Mouse (Mus musculus): ENCODE data around the gene Gabra2. TPM values are rescaled to one million over a fixed set of nuclear protein-coding genes. Genes with fewer than 3 reads are reported as not detected.

Gene Gabra2
- polyA plus RNA-seq (2014; fragmentation: Nextera tagmentation; extraction: Ambion mirVana): 37.9 and 38.3 TPM in 2 replicates

DNA sequence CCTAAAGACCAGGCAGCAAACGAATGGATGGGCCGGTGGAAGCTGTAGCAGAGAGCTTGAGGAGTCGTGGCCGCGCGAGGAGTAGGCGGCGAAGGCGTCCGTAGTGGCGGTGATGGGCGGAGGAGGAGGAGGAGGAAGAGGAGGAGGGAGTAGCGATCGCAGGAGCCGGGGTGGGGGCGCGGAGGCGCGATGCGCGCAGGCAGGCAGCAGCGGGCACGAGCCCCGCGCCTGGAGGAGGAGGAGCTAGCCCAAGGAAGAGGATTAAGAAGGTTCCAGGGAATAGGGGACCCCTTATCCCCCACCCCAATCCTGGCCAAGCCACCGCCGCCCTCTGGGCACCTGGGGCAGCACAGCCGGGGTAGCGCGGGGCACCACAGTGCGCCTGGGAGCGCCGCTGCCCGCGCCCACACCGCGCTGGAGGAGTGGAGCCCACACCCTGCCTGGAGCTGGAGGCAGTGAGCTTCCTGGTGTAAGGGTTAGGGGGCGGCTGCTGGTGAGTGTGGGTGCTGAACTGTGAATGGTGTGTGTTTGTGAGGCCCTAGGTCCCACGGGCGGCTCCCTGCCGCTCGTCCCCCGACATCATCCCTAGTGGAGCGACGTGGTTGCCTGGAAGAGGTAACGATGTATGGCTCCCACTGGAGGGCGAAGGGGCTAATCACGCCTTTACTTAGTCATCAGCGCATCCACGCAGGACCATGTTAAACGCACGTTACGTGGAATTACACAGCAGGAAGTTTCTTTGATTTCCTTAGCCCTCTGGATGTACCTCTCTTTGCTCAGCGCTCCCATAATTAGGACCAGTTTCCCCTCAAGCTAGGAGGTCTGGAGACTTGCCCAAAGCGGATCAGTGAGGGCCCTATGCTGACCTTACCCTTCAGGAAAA is at the start of gene Gabra2:
Gabra2 (minus strand) TSS at position 125 of the 883 bp plus-strand sequence.
- Histone ChIP-seq H3K36me3 (ENCODE audit: control insufficient read depth, insufficient read depth, low read length) (no peaks in the 10 kb centered on the region), H3K4me1 (ENCODE audit: control insufficient read depth, insufficient read depth, low read length) (peaks cover 12% of the 10 kb centered on the region; the same call in 1 of the 2 replicates), H3K4me3 (replicated peaks; ENCODE audit: low read depth, low read length) (peak within 1 kb of the TSS; percentile 79), H3K4me2 (ENCODE audit: low read length) (peak within 1 kb of the TSS; percentile 85), H3K9me3 (ENCODE audit: control insufficient read depth, low read length) (no peaks in the 10 kb centered on the region), H3K9ac (replicated peaks; ENCODE audit: low read length) (peak within 1 kb of the TSS; percentile 87), H3K27me3 (ENCODE audit: control insufficient read depth, insufficient read depth, low read length) (no peaks in the 10 kb centered on the region), H3K27ac (replicated peaks; ENCODE audit: low read depth, low read length) (peak within 1 kb of the TSS; percentile 94)
- peak; percentile 87 for ATAC-seq (ENCODE audit: low FRiP score, low TSS enrichment)
- DNase-seq: peak; percentile 85
- under 1% methylated on average over 45 of the region's 55 CpGs for WGBS

DNA sequence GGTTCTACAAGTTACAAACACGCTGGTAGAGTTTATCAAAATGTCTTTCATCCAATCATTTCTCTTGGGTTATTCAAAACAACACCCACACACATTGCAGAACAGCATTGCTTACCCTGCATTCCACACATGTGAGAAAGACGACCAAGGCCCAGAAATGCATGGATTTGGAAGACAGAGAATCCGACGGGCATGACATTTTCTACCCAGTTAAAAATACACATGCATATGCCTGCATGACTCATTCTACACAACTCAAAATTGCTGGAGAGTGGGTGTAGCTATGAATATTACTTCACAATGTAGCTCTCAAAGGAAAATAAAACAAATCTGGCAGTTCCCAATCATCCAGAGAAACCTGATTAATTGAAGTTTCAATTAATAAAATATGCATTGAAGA is 41.0 kb upstream of the Gabra2 start:
- 84% methylated on average over 4 of the region's 4 CpGs for WGBS
- ATAC-seq (ENCODE audit: low FRiP score, low TSS enrichment): no peak
- DNase-seq: no peak

DNA sequence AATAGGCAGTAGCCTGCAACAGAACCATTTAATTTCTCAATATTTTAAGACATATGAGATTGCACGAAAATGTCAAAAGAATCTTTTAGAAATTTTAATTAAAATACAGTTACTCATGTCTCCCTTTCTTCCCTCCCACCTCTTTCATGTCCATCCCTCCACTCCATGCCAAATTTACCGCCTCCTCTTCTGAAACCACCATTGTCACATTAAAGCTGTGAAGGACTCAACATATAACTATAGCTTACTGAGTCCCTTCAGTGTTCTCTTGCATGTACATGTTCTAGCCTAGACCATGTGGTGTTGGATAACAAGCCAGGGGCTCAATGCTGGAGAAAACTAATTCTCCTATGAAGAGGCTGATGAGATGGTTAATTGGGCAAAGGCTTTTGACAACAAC is 40.2 kb upstream of the Gabra2 start:
- no peak for ATAC-seq (ENCODE audit: low FRiP score, low TSS enrichment)
- Histone ChIP-seq H3K36me3 (ENCODE audit: control insufficient read depth, insufficient read depth, low read length) (no peaks in the 10 kb centered on the region), H3K9ac (replicated peaks; ENCODE audit: low read length) (no peak overlapping the region), H3K4me1 (ENCODE audit: control insufficient read depth, insufficient read depth, low read length) (no peaks in the 10 kb centered on the region), H3K27me3 (ENCODE audit: control insufficient read depth, insufficient read depth, low read length) (no peaks in the 10 kb centered on the region), H3K4me3 (replicated peaks; ENCODE audit: low read depth, low read length) (no peak overlapping the region), H3K9me3 (ENCODE audit: control insufficient read depth, low read length) (no peaks in the 10 kb centered on the region), H3K27ac (replicated peaks; ENCODE audit: low read depth, low read length) (no peak overlapping the region), H3K4me2 (ENCODE audit: low read length) (no peak overlapping the region)
- 86% methylated on average over 2 of the region's 2 CpGs for WGBS
- DNase-seq: no peak

More for the DNA sequence above, 41.0 kb upstream of the Gabra2 start:
- Histone ChIP-seq H3K36me3 (ENCODE audit: control insufficient read depth, insufficient read depth, low read length) (no peaks in the 10 kb centered on the region), H3K4me1 (ENCODE audit: control insufficient read depth, insufficient read depth, low read length) (no peaks in the 10 kb centered on the region), H3K4me2 (ENCODE audit: low read length) (no peak overlapping the region), H3K9me3 (ENCODE audit: control insufficient read depth, low read length) (no peaks in the 10 kb centered on the region), H3K27me3 (ENCODE audit: control insufficient read depth, insufficient read depth, low read length) (no peaks in the 10 kb centered on the region), H3K27ac (replicated peaks; ENCODE audit: low read depth, low read length) (no peak overlapping the region), H3K9ac (replicated peaks; ENCODE audit: low read length) (no peak overlapping the region), H3K4me3 (replicated peaks; ENCODE audit: low read depth, low read length) (no peak overlapping the region)

DNA sequence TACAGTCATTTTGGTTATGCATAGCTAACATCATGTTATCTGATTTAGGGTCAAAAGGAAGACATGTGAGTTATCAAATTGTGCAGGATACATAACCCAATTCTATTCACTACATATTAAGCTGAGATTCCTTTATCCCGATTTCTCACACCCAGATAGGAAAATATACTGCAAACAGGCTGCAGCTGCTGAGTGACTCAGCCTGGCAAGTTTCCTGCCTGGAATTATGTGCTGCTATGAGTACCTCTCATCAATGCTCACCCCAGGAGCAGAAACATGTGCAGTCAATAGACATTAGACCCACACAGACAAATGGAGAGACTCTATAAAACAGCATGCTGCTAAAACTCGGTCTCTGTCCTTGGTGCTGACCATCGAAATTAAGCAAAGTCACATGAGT is 32.1 kb upstream of the Gabra2 start:
- no peaks in the 10 kb centered on the region for H3K4me1 ChIP-seq (ENCODE audit: control insufficient read depth, insufficient read depth, low read length)
- H3K36me3 ChIP-seq (ENCODE audit: control insufficient read depth, insufficient read depth, low read length): no peaks in the 10 kb centered on the region
- ATAC-seq (ENCODE audit: low FRiP score, low TSS enrichment) (no peak), DNase-seq (peak; percentile 12)
- no peak overlapping the region for H3K27ac ChIP-seq (replicated peaks; ENCODE audit: low read depth, low read length)
- no peaks in the 10 kb centered on the region for H3K27me3 ChIP-seq (ENCODE audit: control insufficient read depth, insufficient read depth, low read length)
- WGBS: 77% methylated on average over 3 of the region's 3 CpGs
- no peak overlapping the region for H3K9ac ChIP-seq (replicated peaks; ENCODE audit: low read length)
- no peak overlapping the region for H3K4me2 ChIP-seq (ENCODE audit: low read length)
- H3K9me3 ChIP-seq (ENCODE audit: control insufficient read depth, low read length): no peaks in the 10 kb centered on the region
- H3K4me3 ChIP-seq (replicated peaks; ENCODE audit: low read depth, low read length): no peak overlapping the region

DNA sequence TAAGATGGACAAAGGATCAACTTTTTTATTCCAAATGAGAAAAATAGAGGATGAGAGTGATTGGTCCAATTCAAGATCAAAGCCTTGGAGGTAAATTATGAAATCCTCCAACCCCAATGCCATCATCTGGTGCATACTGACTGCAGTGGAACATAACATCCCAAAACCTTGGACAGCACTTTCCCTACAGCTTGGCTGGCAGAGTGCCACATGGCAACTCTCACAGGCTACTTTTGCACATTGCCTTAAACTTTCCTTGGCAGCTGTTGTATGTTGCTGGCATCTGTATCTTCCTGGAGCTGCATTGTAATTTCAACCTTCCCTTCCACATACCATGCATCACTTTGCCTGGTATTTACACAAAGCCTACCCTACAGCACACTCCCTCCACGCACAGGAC is 19.6 kb upstream of the Gabra2 start:
- ATAC-seq (ENCODE audit: low FRiP score, low TSS enrichment) (no peak), DNase-seq (no peak)
- H3K36me3 ChIP-seq (ENCODE audit: control insufficient read depth, insufficient read depth, low read length): no peaks in the 10 kb centered on the region
- H3K9me3 ChIP-seq (ENCODE audit: control insufficient read depth, low read length): no peaks in the 10 kb centered on the region
- H3K4me1 ChIP-seq (ENCODE audit: control insufficient read depth, insufficient read depth, low read length): no peaks in the 10 kb centered on the region
- no peak overlapping the region for H3K9ac ChIP-seq (replicated peaks; ENCODE audit: low read length)
- H3K4me3 ChIP-seq (replicated peaks; ENCODE audit: low read depth, low read length): no peak overlapping the region
- no peak overlapping the region for H3K27ac ChIP-seq (replicated peaks; ENCODE audit: low read depth, low read length)
- 76% methylated on average over 1 of the region's 1 CpGs for WGBS
- H3K4me2 ChIP-seq (ENCODE audit: low read length): no peak overlapping the region
- no peaks in the 10 kb centered on the region for H3K27me3 ChIP-seq (ENCODE audit: control insufficient read depth, insufficient read depth, low read length)

DNA sequence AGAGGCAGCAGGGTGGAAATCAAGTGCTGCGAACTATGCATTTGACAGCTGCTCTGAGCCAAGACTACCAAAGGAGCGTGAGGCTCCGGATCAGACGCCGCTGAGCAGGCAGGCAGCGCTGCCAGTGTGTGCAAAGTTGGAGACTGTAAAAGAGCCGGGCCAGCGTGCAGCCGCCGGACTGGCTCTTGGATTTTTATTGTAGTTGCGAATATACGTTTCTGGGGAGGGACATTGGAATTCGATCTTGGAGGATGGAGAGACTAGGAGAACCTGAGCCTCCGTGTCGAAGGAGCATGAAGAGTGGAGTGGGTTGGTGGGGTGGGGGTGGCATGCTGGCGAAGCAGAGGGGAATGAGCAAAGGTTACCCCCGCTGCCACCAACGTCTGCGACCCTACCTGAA is 469 bp downstream of the Gabra2 start:
- peak; percentile 83 for DNase-seq
- Histone ChIP-seq H3K36me3 (ENCODE audit: control insufficient read depth, insufficient read depth, low read length) (no peaks in the 10 kb centered on the region), H3K27ac (replicated peaks; ENCODE audit: low read depth, low read length) (peak overlapping the region; percentile 94), H3K4me1 (ENCODE audit: control insufficient read depth, insufficient read depth, low read length) (peaks cover 12% of the 10 kb centered on the region; the same call in 1 of the 2 replicates), H3K27me3 (ENCODE audit: control insufficient read depth, insufficient read depth, low read length) (no peaks in the 10 kb centered on the region), H3K9me3 (ENCODE audit: control insufficient read depth, low read length) (no peaks in the 10 kb centered on the region), H3K9ac (replicated peaks; ENCODE audit: low read length) (peak overlapping the region; percentile 87), H3K4me3 (replicated peaks; ENCODE audit: low read depth, low read length) (peak overlapping the region; percentile 79), H3K4me2 (ENCODE audit: low read length) (peak overlapping the region; percentile 85)
- under 1% methylated on average over 19 of the region's 19 CpGs for WGBS
- ATAC-seq (ENCODE audit: low FRiP score, low TSS enrichment): peak; percentile 70

DNA sequence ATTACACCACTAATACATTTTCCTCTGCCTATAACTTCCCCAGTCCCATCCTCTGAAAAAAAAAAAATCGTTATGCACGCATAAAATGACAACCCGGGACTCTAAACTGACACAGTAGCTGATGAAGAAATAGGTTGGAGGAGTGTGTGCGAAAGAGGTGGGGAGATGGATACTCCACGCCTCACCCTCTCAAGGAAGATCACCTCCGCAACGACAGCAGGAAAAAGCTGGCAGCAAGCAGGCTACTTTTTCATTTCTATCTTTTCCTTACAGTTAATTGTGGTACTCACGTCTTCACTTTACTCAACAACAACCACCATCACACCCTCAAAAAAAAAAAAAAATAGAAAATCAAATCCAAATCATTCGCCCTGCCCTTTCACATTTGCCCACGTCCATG is 873 bp downstream of the Gabra2 start:
- peak overlapping the region; percentile 79 for H3K4me3 ChIP-seq (replicated peaks; ENCODE audit: low read depth, low read length)
- DNase-seq (no peak), ATAC-seq (ENCODE audit: low FRiP score, low TSS enrichment) (no peak)
- H3K27ac ChIP-seq (replicated peaks; ENCODE audit: low read depth, low read length): peak overlapping the region; percentile 94
- H3K4me1 ChIP-seq (ENCODE audit: control insufficient read depth, insufficient read depth, low read length): peaks cover 12% of the 10 kb centered on the region; the same call in 1 of the 2 replicates
- no peaks in the 10 kb centered on the region for H3K9me3 ChIP-seq (ENCODE audit: control insufficient read depth, low read length)
- 13% methylated on average over 10 of the region's 10 CpGs for WGBS
- H3K4me2 ChIP-seq (ENCODE audit: low read length): peak overlapping the region; percentile 85
- H3K9ac ChIP-seq (replicated peaks; ENCODE audit: low read length): peak overlapping the region; percentile 87
- no peaks in the 10 kb centered on the region for H3K27me3 ChIP-seq (ENCODE audit: control insufficient read depth, insufficient read depth, low read length)
- H3K36me3 ChIP-seq (ENCODE audit: control insufficient read depth, insufficient read depth, low read length): no peaks in the 10 kb centered on the region

DNA sequence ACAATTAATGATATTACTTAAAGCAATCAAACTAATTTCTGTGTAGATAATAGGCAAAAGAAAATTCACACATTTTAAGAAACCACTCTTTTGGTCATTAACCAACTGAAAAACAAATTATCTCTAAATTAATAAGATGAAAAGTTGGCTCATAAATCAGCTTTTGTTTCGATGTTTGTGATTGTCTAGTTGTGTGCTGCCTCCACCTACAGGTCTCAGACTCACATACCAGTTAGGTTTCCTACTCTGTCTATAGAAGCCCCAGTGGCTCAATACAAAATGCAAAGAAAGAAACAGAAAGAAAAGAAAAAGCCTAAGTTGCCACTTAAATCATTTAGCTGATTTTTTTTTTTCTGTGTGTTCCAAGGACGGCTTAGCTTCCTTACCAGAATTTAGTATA is 1.8 kb downstream of the Gabra2 start:
- H3K4me3 ChIP-seq (replicated peaks; ENCODE audit: low read depth, low read length): peak overlapping the region; percentile 79
- no peak overlapping the region for H3K9ac ChIP-seq (replicated peaks; ENCODE audit: low read length)
- H3K9me3 ChIP-seq (ENCODE audit: control insufficient read depth, low read length): no peaks in the 10 kb centered on the region
- H3K4me1 ChIP-seq (ENCODE audit: control insufficient read depth, insufficient read depth, low read length): peaks cover 12% of the 10 kb centered on the region; the same call in 1 of the 2 replicates
- DNase-seq (peak; percentile 69), ATAC-seq (ENCODE audit: low FRiP score, low TSS enrichment) (no peak)
- no peaks in the 10 kb centered on the region for H3K36me3 ChIP-seq (ENCODE audit: control insufficient read depth, insufficient read depth, low read length)
- no peak overlapping the region for H3K27ac ChIP-seq (replicated peaks; ENCODE audit: low read depth, low read length)
- H3K27me3 ChIP-seq (ENCODE audit: control insufficient read depth, insufficient read depth, low read length): no peaks in the 10 kb centered on the region
- peak overlapping the region; percentile 85 for H3K4me2 ChIP-seq (ENCODE audit: low read length)
- WGBS: 73% methylated on average over 2 of the region's 2 CpGs

DNA sequence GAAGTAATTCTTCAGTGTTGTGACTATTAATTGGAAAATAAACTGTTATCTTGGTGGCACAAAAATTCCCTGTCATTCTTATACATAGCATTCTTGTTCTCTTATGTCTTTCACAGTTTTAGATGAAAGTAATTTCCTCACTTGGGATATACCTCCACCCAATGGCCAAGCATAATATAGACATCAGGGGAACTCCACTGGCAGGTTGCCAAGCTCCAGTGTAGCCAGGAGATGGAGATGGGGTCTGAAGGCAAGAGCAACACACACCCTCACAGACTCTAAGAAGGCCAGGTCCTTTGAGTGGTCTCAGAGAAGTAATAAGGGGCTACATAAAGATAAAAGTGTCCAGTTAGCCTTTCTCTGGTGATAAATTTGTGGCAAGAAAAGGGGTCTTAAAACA is 3.2 kb downstream of the Gabra2 start:
- peaks cover 11% of the 10 kb centered on the region; the same call in 1 of the 2 replicates for H3K4me1 ChIP-seq (ENCODE audit: control insufficient read depth, insufficient read depth, low read length)
- H3K4me3 ChIP-seq (replicated peaks; ENCODE audit: low read depth, low read length): 0 out of 2 replicates have a peak overlapping the region, but pooled peaks have one; percentile 4
- no peaks in the 10 kb centered on the region for H3K36me3 ChIP-seq (ENCODE audit: control insufficient read depth, insufficient read depth, low read length)
- H3K4me2 ChIP-seq (ENCODE audit: low read length): peak overlapping the region; percentile 33
- H3K9me3 ChIP-seq (ENCODE audit: control insufficient read depth, low read length): no peaks in the 10 kb centered on the region
- ATAC-seq (ENCODE audit: low FRiP score, low TSS enrichment): no peak
- no peak overlapping the region for H3K9ac ChIP-seq (replicated peaks; ENCODE audit: low read length)
- DNase-seq: peak; percentile 89
- no peak overlapping the region for H3K27ac ChIP-seq (replicated peaks; ENCODE audit: low read depth, low read length)
- H3K27me3 ChIP-seq (ENCODE audit: control insufficient read depth, insufficient read depth, low read length): no peaks in the 10 kb centered on the region

Measured in midbrain, embryonic 14.5 days (tissue).